In the genomic region with DNA sequence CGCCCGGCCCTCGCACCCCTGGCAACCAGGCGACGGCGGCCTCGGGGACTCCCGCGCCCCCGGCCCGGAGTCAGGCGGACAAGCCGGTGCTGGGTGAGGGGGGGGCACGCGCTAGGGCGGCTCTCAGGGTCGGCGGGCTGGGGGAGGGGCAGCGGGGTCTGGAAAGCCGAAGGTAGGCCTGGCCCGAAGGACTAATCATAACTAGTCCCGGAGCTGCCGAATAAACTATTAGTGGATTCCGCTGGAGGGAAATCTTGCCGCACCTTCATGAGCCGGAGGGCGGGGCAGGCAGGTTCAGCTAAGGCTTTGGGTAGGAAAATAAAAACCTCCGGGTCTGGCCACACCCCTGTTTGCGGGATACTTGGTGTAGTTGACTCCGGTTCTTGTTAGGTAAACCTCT, we compare ENCODE assay signal across 7 mouse cellular contexts. TPM values are rescaled to one million over a fixed set of nuclear protein-coding genes. Genes with fewer than 3 reads are reported as not detected.
A peak's percentile ranks its signal among the peaks of the same experiment; 100 is the strongest.
DNase-seq lines count a peak whose midpoint lies in the region; ATAC-seq lines count a peak whose summit lies in the region.

No protein-coding gene starts in this region.

- WGBS in heart, embryonic 15.5 days = 3% methylated on average over 30 of the region's 30 CpGs
- WGBS in kidney, embryonic 16.5 days = 2% methylated on average over 27 of the region's 30 CpGs

- H3K27me3 ChIP-seq in heart, embryonic 15.5 days = peaks cover 26% of the 10 kb centered on the region
- H3K27me3 ChIP-seq in kidney, embryonic 16.5 days (ENCODE audit: insufficient read depth, low read length) = peaks cover 10% of the 10 kb centered on the region

- H3K4me2 ChIP-seq in heart, embryonic 15.5 days = peak overlapping the region; percentile 100
- peak overlapping the region; percentile 99 for H3K4me2 ChIP-seq in kidney, embryonic 16.5 days (replicated peaks; ENCODE audit: low read depth, low read length)

- DNase-seq in spleen, postnatal 10 days (ENCODE audit: low spot score in 2 of 2) = peak; percentile 29 to 51
- no peak for DNase-seq in spleen, adult 18-20 months
- peak; percentile 60 for DNase-seq in naive thymus-derived CD4-positive, alpha-beta T cell, adult 2 months (ENCODE audit: low read depth)
- DNase-seq in layer of hippocampus, adult 11-12 months (ENCODE audit: low spot score) = no peak
- no peak for DNase-seq in frontal cortex, postnatal 10 days (ENCODE audit: low spot score in 2 of 2)

- H3K36me3 ChIP-seq in heart, embryonic 15.5 days = no peaks in the 10 kb centered on the region
- no peaks in the 10 kb centered on the region for H3K36me3 ChIP-seq in kidney, embryonic 16.5 days (ENCODE audit: insufficient read depth, low read length)

- H3K4me1 ChIP-seq in heart, embryonic 15.5 days (replicated peaks) = peaks cover 41% of the 10 kb centered on the region
- H3K4me1 ChIP-seq in kidney, embryonic 16.5 days (ENCODE audit: insufficient read depth, low read length) = peaks cover 31% of the 10 kb centered on the region

- ATAC-seq in heart, embryonic 15.5 days (replicated peaks; ENCODE audit: insufficient number of reproducible peaks, insufficient read depth, low FRiP score, low read depth) = no peak
- ATAC-seq in kidney, embryonic 16.5 days (ENCODE audit: low FRiP score, low TSS enrichment) = no peak

- peak overlapping the region; percentile 67 for H3K9ac ChIP-seq in heart, embryonic 15.5 days
- peak overlapping the region; percentile 70 for H3K9ac ChIP-seq in kidney, embryonic 16.5 days (replicated peaks; ENCODE audit: low read length)

- peak overlapping the region; percentile 61 for H3K4me3 ChIP-seq in heart, embryonic 15.5 days
- H3K4me3 ChIP-seq in kidney, embryonic 16.5 days (ENCODE audit: low read length) = peak overlapping the region; percentile 58

- no peaks in the 10 kb centered on the region for H3K9me3 ChIP-seq in heart, embryonic 15.5 days (replicated peaks)
- no peaks in the 10 kb centered on the region for H3K9me3 ChIP-seq in kidney, embryonic 16.5 days (ENCODE audit: low read length)

- peak overlapping the region; percentile 59; the same call in 1 of the 2 replicates for H3K27ac ChIP-seq in heart, embryonic 15.5 days
- H3K27ac ChIP-seq in kidney, embryonic 16.5 days (ENCODE audit: low read length) = peak overlapping the region; percentile 54; the same call in 1 of the 2 replicates

RNA-seq across cellular contexts. Expression of a gene that starts 0.6 kb away (rescaled TPM):
- polyA plus RNA-seq in heart, embryonic 15.5 days (2015; fragmentation: Nextera tagmentation; extraction: Ambion mirVana) = 5.5 and 5.7 TPM in 2 replicates
- 7.0 and 10.3 TPM in 2 replicates for polyA plus RNA-seq in kidney, embryonic 16.5 days (2015; fragmentation: Nextera tagmentation; extraction: Ambion mirVana)

RNA-seq across cellular contexts. Expression of a gene that starts 11.8 kb away (rescaled TPM):
- 42.0 and 42.6 TPM in 2 replicates for polyA plus RNA-seq in heart, embryonic 15.5 days (2015; fragmentation: Nextera tagmentation; extraction: Ambion mirVana)
- 20.8 and 22.4 TPM in 2 replicates for polyA plus RNA-seq in kidney, embryonic 16.5 days (2015; fragmentation: Nextera tagmentation; extraction: Ambion mirVana)

RNA-seq across cellular contexts. Expression of a gene that starts 14.4 kb away (rescaled TPM):
- polyA plus RNA-seq in heart, embryonic 15.5 days (2015; fragmentation: Nextera tagmentation; extraction: Ambion mirVana) = 975 and 1,130 TPM in 2 replicates
- polyA plus RNA-seq in kidney, embryonic 16.5 days (2015; fragmentation: Nextera tagmentation; extraction: Ambion mirVana) = 1,737 and 1,791 TPM in 2 replicates

RNA-seq across cellular contexts. Expression of a gene that starts 22.5 kb away (rescaled TPM):
- 44.8 and 54.9 TPM in 2 replicates for polyA plus RNA-seq in heart, embryonic 15.5 days (2015; fragmentation: Nextera tagmentation; extraction: Ambion mirVana)
- polyA plus RNA-seq in kidney, embryonic 16.5 days (2015; fragmentation: Nextera tagmentation; extraction: Ambion mirVana) = 85.2 and 86.4 TPM in 2 replicates

RNA-seq across cellular contexts. Expression of a gene that starts 28.4 kb away (rescaled TPM):
- 3.8 and 13.9 TPM in 2 replicates for polyA plus RNA-seq in heart, embryonic 15.5 days (2015; fragmentation: Nextera tagmentation; extraction: Ambion mirVana)
- polyA plus RNA-seq in kidney, embryonic 16.5 days (2015; fragmentation: Nextera tagmentation; extraction: Ambion mirVana) = 225 and 227 TPM in 2 replicates

Comparison
In these comparisons a context has a peak if more than half of its experiments do, and no peak if none do; other contexts are left out.
1. DNase-seq: peak in spleen, postnatal 10 days (2 of 2) and naive thymus-derived CD4-positive, alpha-beta T cell, adult 2 months (single experiment); none in spleen, adult 18-20 months (0 of 2), layer of hippocampus, adult 11-12 months (single experiment) and frontal cortex, postnatal 10 days (0 of 2).